Mouse (Mus musculus) hematopoietic stem cell, adult 5-6 weeks (primary cell): ENCODE data around the gene Glis1. TPM values are rescaled to one million over a fixed set of nuclear protein-coding genes. Genes with fewer than 3 reads are reported as not detected.

Source experiments
- ATAC-seq, 2 experiments: fragments of 125-278 bp in 1 of 2; replicated peaks in 1 of 2; 2 replicates each; pipeline ENCODE4 v1.8.0; 2016 to 2017; ENCODE audit warnings: inconsistent platforms in 2 of 2, mild to moderate bottlenecking in 2 of 2, moderate number of reproducible peaks in 2 of 2, low read depth in 1 of 2, moderate TSS enrichment in 1 of 2; ENCODE audit not compliant: low FRiP score in 2 of 2, poor library complexity in 2 of 2, severe bottlenecking in 2 of 2, insufficient read depth in 1 of 2, low TSS enrichment in 1 of 2
- total RNA-seq: library from RNA; stranded (forward); fragments of 172-1452, 232-1000 nt; gene quantifications from 2 replicates; pipeline ENCODE4 v1.2.3, GENCODE M21; 2017

Glis1 gene
- total RNA-seq, 1 experiment from 2014 or later: not detected

GRCm38 (mm10) chr4:107680311-107681098 lies 246.1 kb downstream of the Glis1 start:
- ATAC-seq: no peak

GRCm38 (mm10) chr4:107681099-107681849 lies 246.9 kb downstream of the Glis1 start:
- ATAC-seq: peak; percentile 17 to 21; a peak in 1 of 4 replicates

GRCm38 (mm10) chr4:107683006-107683756 lies 248.8 kb downstream of the Glis1 start:
- ATAC-seq: no peak

GRCm38 (mm10) chr4:107684130-107684529 lies 249.7 kb downstream of the Glis1 start, which contains the start of gene Dmrtb1:
Dmrtb1 (minus strand) TSS chr4:107684230.
- ATAC-seq: no peak

Other genes with a start within 250 kb of the Glis1 start
- 1.1 TPM in 1 of 2 replicates, not detected in the other for gene Ldlrad1, start 225.4 kb upstream of the Glis1 start, total RNA-seq
- gene Lrrc42, start 181.1 kb upstream of the Glis1 start, total RNA-seq: 9.1 and 11.2 TPM in 2 replicates
- 27.2 and 33.6 TPM in 2 replicates for gene Hspb11, start 181.0 kb upstream of the Glis1 start, total RNA-seq
- gene Dio1, start 127.4 kb upstream of the Glis1 start, total RNA-seq: not detected in 2 replicates
- 33.2 and 39.1 TPM in 2 replicates for gene Yipf1, start 120.2 kb upstream of the Glis1 start, total RNA-seq
- gene Ndc1, start 66.8 kb upstream of the Glis1 start, total RNA-seq: 33.0 and 45.3 TPM in 2 replicates
- gene Dmrtb1, start 249.6 kb downstream of the Glis1 start, total RNA-seq: not detected in 2 replicates